Mouse (Mus musculus): ENCODE data around the gene Akt1.
A peak's percentile ranks its signal among the peaks of the same experiment; 100 is the strongest.

GRCm38 (mm10) chr12:112693185-112694126 lies 18.8 kb upstream of the Akt1 start:
- TF ChIP-seq CTCF (IDR thresholded peaks at IDR 0.05; ENCODE audit: control insufficient read depth, insufficient read depth, insufficient read length) (no peak), CEBPB (IDR thresholded peaks at IDR 0.05; ENCODE audit: low read depth) (no peak), MAX (IDR thresholded peaks at IDR 0.05) (peak; percentile 93), MYOG (IDR thresholded peaks at IDR 0.05; ENCODE audit: control insufficient read depth, extremely low read depth, insufficient read length) (no peak)
